Mouse (Mus musculus) layer of hippocampus, adult 6 months (tissue): ENCODE measurements around the gene Olfr90. TPM values are rescaled to one million over a fixed set of nuclear protein-coding genes. Genes with fewer than 3 reads are reported as not detected.

Experiments used
- long read RNA-seq, 2 experiments: library from polyadenylated mRNA; unstranded; transcript quantifications; one replicate each; pipeline ENCODE4 v2.0.0; 2019 to 2020
- polyA plus RNA-seq: library from polyadenylated mRNA; unstranded; fragments of <200 nt; fragmentation: Nextera tagmentation; gene quantifications from 2 replicates; pipeline ENCODE4 v1.2.3, GENCODE M21; 2021

Olfr90 gene
- polyA plus RNA-seq: not detected in 2 replicates
- long read RNA-seq, experiment 1: 0 reads
- long read RNA-seq, experiment 2: 0 reads

DNA sequence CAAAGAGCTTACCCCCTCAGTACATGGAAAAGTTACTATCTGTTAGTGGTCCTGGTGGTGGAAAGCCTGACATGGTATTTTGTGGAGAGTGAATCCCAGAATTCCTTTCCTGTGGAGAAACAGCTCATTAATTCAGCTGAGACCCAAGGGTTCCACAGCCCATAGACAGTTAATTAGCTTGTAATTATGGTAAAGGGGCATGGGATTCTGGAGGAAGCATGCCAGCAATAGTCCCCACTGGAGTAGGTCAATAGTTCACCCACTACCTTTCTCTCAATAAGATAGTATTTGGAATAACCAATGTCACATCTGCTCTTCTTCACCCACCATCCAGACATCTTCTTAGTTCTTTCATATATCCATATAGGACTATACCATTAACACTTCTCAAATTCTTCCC is at the start of gene Olfr90:
Gene Olfr90, minus strand, starts transcription at position 101 of the 400 bp plus-strand sequence.

DNA sequence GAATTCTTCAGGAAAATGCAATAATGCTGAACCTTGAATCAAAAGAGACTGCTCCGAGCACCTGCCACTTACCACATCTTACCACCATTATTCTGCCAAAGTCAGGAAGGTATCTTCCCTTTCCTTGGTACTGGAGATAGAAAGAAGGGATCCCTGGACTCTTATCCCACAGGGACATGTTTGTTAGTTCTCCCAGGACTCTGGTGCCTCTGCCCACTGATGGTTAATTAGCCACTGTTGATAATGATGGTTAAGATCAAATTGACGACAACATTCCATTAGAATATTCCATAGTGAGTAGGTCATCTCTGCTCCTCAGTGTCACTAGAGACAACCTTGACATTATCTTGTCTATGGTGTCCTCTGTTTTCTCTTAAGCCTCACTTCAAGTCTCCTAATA is 31.7 kb upstream of the Olfr90 start, which contains the start of gene Olfr92:
Gene Olfr92, minus strand, starts transcription at position 101 of the 400 bp plus-strand sequence.

DNA sequence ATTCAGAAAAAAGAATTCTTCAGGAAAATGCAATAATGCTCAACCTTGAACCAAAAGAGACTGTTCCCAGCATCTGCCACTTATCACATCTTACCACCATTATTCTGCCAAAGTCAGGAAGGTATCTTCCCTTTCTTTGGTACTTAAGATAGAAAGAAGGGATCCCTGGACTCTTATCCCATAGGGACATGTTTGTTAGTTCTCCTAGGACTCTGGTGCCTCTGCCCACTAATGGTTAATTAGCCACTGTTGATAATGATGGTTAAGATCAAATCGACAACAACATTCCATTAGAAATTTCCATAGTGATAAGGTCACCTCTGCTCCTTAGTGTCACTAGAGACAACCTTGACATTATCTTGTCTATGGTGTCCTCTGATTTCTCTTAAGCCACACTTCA is 9.9 kb upstream of the Olfr90 start, which contains the start of gene Olfr91:
Gene Olfr91, minus strand, starts transcription at position 101 of the 400 bp plus-strand sequence.

DNA sequence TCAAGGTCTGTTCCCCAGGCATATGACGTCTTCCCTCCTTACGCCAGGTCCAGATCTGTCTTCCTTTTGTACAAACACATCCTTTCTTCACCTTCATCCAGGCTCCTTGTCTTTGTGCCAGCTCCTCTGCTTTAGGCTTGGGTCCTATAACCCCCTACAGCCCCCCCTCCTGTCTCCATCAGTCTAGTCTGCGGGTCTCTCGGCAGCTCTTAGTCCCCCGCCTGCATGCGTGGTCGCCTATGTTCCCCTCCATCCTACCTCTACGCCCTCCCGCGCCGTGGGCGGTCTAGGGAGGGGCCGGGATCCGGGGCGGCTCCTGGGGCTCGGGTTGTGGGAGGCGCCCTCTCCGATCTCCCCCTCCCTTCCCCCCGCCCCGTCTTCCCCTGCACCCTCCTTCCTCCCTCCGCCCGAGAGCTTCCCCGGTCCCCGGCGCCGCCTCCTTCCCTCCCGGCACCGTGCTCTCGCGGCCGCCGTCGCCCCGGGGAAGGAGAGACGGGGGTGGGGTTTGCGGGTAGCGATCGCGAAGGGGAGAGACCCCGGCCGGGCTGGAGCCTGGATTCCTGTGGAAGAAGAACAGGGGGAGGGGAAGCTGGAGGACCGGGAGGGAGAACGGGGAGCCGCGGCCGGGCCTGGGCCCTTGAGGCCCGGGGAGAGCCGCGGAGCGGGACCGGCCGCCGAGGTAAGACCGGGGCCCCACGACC is 42.5 kb downstream of the Olfr90 start, which contains the start of gene Gabbr1:
Gene Gabbr1, plus strand, starts transcription at position 356 of the 701 bp plus-strand sequence.

Other genes with a start within 250 kb of the Olfr90 start
- not detected in 2 replicates for gene Trim15, start 221.3 kb downstream of the Olfr90 start, polyA plus RNA-seq
- not detected in 2 replicates for gene Trim10, start 218.9 kb downstream of the Olfr90 start, polyA plus RNA-seq
- not detected in 2 replicates for gene Trim40, start 198.4 kb downstream of the Olfr90 start, polyA plus RNA-seq
- not detected in 2 replicates for gene Trim31, start 190.4 kb downstream of the Olfr90 start, polyA plus RNA-seq
- gene Rnf39, start 145.6 kb downstream of the Olfr90 start, polyA plus RNA-seq: 4.9 and 5.6 TPM in 2 replicates
- gene Ppp1r11, start 136.8 kb downstream of the Olfr90 start, polyA plus RNA-seq: 207 and 224 TPM in 2 replicates
- 76.9 and 81.0 TPM in 2 replicates for gene Znrd1, start 129.9 kb downstream of the Olfr90 start, polyA plus RNA-seq
- gene Znrd1as, start 129.9 kb downstream of the Olfr90 start, polyA plus RNA-seq: 6.8 and 7.5 TPM in 2 replicates
- gene 2410137M14Rik, start 107.3 kb downstream of the Olfr90 start, polyA plus RNA-seq: not detected in 2 replicates
- gene H2-M5, start 99.0 kb downstream of the Olfr90 start, polyA plus RNA-seq: 0.15 TPM in 1 of 2 replicates, not detected in the other
- gene Zfp57, start 87.3 kb downstream of the Olfr90 start, polyA plus RNA-seq: 0.85 and 1.7 TPM in 2 replicates
- gene Mog, start 65.1 kb downstream of the Olfr90 start, polyA plus RNA-seq: 88.1 and 99.0 TPM in 2 replicates
- 44.8 and 46.3 TPM in 2 replicates for gene Gabbr1, start 42.5 kb downstream of the Olfr90 start, polyA plus RNA-seq
- gene Olfr91, start 9.8 kb upstream of the Olfr90 start, polyA plus RNA-seq: not detected in 2 replicates
- not detected in 2 replicates for gene Olfr92, start 31.6 kb upstream of the Olfr90 start, polyA plus RNA-seq
- gene Olfr93, start 73.0 kb upstream of the Olfr90 start, polyA plus RNA-seq: not detected in 2 replicates
- gene Ubd, start 105.4 kb upstream of the Olfr90 start, polyA plus RNA-seq: not detected in 2 replicates
- gene Olfr94, start 112.5 kb upstream of the Olfr90 start, polyA plus RNA-seq: not detected in 2 replicates
- gene Olfr95, start 124.6 kb upstream of the Olfr90 start, polyA plus RNA-seq: not detected in 2 replicates
- not detected in 2 replicates for gene Olfr96, start 131.6 kb upstream of the Olfr90 start, polyA plus RNA-seq
- gene Olfr97, start 148.8 kb upstream of the Olfr90 start, polyA plus RNA-seq: not detected in 2 replicates
- gene Olfr98, start 175.2 kb upstream of the Olfr90 start, polyA plus RNA-seq: not detected in 2 replicates
- gene H2-M3, start 181.7 kb upstream of the Olfr90 start, polyA plus RNA-seq: 3.3 and 3.5 TPM in 2 replicates
- gene Olfr99, start 195.0 kb upstream of the Olfr90 start, polyA plus RNA-seq: not detected in 2 replicates
- gene Olfr101, start 215.8 kb upstream of the Olfr90 start, polyA plus RNA-seq: not detected in 2 replicates
- gene Olfr102, start 228.6 kb upstream of the Olfr90 start, polyA plus RNA-seq: not detected in 2 replicates